Mouse (Mus musculus): Measurements from ENCODE around the gene Vmn1r52.
"Not testable (repeated sequence)": the region's sequence is repeated elsewhere in the genome, so short reads cannot be mapped to it uniquely, and the experiment has no call there.

Gene Vmn1r52

DNA sequence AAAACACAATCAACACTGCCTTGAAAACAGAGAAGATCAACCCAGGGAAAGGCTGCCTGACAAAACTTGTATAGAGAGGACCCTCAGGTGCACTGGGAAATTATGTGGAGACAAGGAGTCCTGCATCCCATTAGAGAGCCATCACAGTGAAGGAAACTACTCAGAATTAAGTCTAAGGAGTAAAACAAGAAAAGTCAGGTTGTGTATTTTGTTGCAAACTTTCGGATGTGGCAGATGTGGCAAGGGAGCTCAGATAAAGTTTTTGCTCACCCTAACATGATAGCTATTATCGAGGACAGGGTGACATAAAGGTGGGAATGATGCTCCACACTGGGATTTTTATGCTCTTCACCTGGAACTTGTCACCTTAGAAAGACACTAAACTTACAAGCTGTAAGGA lies at the start of gene Vmn1r52:
Gene Vmn1r52 (plus strand): TSS at position 301 of the 400 bp plus-strand sequence.
- DNase-seq (ENCODE audit: low read depth): no peak

DNA sequence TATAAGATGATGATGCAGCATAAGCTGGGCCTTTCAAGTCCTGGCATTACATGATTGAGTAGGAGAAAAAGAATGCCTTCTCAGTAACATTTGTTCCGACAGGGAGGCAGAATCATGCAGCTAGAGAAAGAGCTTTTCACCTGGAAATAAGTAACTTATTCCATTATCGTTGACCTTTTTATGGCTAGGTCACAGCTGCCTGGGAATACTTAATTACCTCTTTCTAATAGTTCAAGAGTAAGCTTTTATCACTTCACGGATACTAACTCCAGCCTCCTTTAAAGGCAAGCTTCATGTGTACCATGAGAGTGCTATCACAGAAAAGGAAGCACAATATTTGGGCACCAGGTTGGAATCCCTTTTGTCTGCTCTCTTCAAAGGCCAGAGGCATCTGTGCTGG lies 14.5 kb upstream of the Vmn1r52 start:
- no peak for DNase-seq (ENCODE audit: low read depth)

DNA sequence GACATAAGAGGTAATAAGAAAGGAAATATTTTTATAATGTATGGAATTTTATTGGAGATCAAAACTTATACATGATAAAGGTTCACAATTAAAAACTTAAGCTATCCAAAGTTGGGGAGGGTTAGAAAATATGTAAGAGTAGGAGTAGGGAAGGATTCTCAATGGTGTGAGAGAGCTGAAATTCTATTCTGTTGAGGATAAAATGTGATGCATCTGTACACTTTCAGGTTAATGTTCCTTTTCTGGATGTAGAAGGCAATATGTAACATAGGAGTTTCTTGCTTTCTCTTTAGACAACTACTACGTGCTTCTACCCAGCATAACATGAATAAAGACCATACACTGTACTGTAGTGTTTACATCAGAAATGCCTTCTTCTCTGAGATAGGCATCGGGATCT lies 27.9 kb downstream of the Vmn1r52 start, which contains the start of gene V1ra8:
Gene V1ra8 (plus strand): TSS at position 301 of the 400 bp plus-strand sequence.
- not testable (repeated sequence) for DNase-seq (ENCODE audit: low read depth)

DNA sequence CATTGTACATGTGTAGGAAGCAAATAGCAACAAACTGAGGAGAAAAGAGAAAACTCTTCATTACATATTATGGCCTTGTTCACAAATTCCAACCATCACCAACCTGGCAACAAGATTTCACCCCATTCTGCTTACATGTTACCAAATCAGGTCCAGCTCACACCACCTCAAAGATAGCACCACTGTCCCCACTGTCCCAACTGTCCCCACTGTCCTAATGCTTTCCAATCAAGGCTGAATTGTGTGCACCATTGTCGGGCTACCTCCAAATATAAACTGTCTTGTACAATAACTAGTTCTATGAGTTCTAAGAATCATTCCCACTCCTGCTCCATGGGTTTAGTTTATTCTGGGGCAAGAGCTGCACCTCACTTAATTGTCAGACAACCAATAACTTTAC lies 49.7 kb downstream of the Vmn1r52 start, which contains the start of gene Vmn1r53:
Gene Vmn1r53 (minus strand): TSS at position 101 of the 400 bp plus-strand sequence.
- DNase-seq (ENCODE audit: low read depth): no peak
